Mouse (Mus musculus): ENCODE results near the gene Rrp1b. TPM values are rescaled to one million over a fixed set of nuclear protein-coding genes. Genes with fewer than 3 reads are reported as not detected.
"Not testable (repeated sequence)": the region's sequence is repeated elsewhere in the genome, so short reads cannot be mapped to it uniquely, and the experiment has no call there.

Gene Rrp1b
- polyA plus RNA-seq, 1 experiment = 17.3 TPM

DNA sequence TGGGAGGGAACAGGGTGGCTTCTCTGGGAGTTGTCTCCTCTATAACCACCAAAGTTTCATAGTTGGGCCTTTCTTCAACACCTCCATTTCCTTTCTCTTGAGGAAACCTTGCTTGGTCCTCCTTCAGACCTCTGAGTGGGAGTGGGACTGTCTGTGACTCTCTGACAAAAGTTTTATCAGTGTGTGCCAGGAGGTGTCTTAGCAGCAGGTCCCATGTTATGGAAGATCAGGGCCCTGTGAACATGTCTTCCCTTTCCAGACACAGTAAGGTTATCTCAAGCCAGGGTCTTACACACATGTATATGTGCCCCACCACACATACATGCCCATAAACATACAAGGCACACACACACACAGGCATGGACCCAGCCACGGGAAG lies 56.3 kb downstream of the Rrp1b start:
- no peak overlapping the region for H3K27ac ChIP-seq (ENCODE audit: insufficient read depth, low read length)

GRCm38 (mm10) chr17:32092895-32093294 lies 57.0 kb downstream of the Rrp1b start:
- 81% methylated on average over 5 of the region's 5 CpGs for WGBS
- H3K4me3 ChIP-seq (replicated peaks; ENCODE audit: insufficient read depth, low read depth, low read length) = no peak overlapping the region
- no peak for TF ChIP-seq POLR2A (IDR thresholded peaks at IDR 0.05; ENCODE audit: borderline replicate concordance, insufficient read depth, low read length)
- no peak; the same call in 1 of the 2 replicates for TF ChIP-seq CTCF (IDR thresholded peaks at IDR 0.05; ENCODE audit: borderline replicate concordance, insufficient read depth, low read depth, low read length)

More for the DNA sequence above, 56.3 kb downstream of the Rrp1b start:
- Histone ChIP-seq H3K4me3 (replicated peaks; ENCODE audit: insufficient read depth, low read depth, low read length) (no peak overlapping the region), H3K4me1 (ENCODE audit: control insufficient read depth, insufficient read depth, low read length) (no peaks in the 10 kb centered on the region), H3K27me3 (ENCODE audit: control insufficient read depth, insufficient read depth, low read length) (no peaks in the 10 kb centered on the region)
- no peak for TF ChIP-seq CTCF (IDR thresholded peaks at IDR 0.05; ENCODE audit: borderline replicate concordance, insufficient read depth, low read depth, low read length)
- 91% methylated on average over 1 of the region's 1 CpGs for WGBS
- DNase-seq = no peak

GRCm38 (mm10) chr17:32097676-32098075 lies 61.8 kb downstream of the Rrp1b start:
- Histone ChIP-seq H3K4me1 (ENCODE audit: control insufficient read depth, insufficient read depth, low read length) (peaks cover 6% of the 10 kb centered on the region; the same call in 1 of the 2 replicates), H3K4me3 (replicated peaks; ENCODE audit: insufficient read depth, low read depth, low read length) (no peak overlapping the region), H3K27ac (ENCODE audit: insufficient read depth, low read length) (no peak overlapping the region), H3K27me3 (ENCODE audit: control insufficient read depth, insufficient read depth, low read length) (no peaks in the 10 kb centered on the region; the same call in 1 of the 2 replicates)
- 75% methylated on average over 1 of the region's 1 CpGs for WGBS
- no peak for TF ChIP-seq POLR2A (IDR thresholded peaks at IDR 0.05; ENCODE audit: borderline replicate concordance, insufficient read depth, low read length)
- no peak for TF ChIP-seq CTCF (IDR thresholded peaks at IDR 0.05; ENCODE audit: borderline replicate concordance, insufficient read depth, low read depth, low read length)
- DNase-seq = no peak

More at GRCm38 (mm10) chr17:32092895-32093294, 57.0 kb downstream of the Rrp1b start:
- DNase-seq = no peak
- Histone ChIP-seq H3K27ac (ENCODE audit: insufficient read depth, low read length) (no peak overlapping the region), H3K27me3 (ENCODE audit: control insufficient read depth, insufficient read depth, low read length) (no peaks in the 10 kb centered on the region; the same call in 1 of the 2 replicates), H3K4me1 (ENCODE audit: control insufficient read depth, insufficient read depth, low read length) (no peaks in the 10 kb centered on the region)

DNA sequence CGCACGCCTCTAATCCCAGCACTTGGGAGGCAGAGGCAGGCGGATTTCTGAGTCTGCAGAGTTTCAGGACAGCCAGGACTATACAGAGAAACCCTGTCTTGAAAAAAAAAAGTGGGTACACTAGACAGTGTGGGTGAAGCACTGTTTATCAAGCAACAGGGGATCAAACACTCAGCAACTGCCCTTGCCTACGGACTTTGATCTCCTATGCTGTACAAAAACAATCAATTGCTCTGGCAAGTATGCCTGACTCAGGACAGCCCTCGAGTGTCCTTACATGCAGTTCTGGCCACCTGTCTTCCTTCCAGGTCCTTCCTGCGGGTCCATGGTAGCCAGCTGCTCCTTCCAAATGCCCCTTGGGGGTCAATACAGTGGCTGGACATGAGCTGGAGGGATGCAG lies 63.0 kb downstream of the Rrp1b start:
- not testable (repeated sequence) for H3K27me3 ChIP-seq (ENCODE audit: control insufficient read depth, insufficient read depth, low read length); H3K4me1 ChIP-seq (ENCODE audit: control insufficient read depth, insufficient read depth, low read length); DNase-seq; H3K27ac ChIP-seq (ENCODE audit: insufficient read depth, low read length); H3K4me3 ChIP-seq (replicated peaks; ENCODE audit: insufficient read depth, low read depth, low read length)
- WGBS = 85% methylated on average over 6 of the region's 6 CpGs

- no peak overlapping the region for H3K4me3 ChIP-seq (replicated peaks; ENCODE audit: insufficient read depth, low read depth, low read length)
- DNase-seq = no peak
- H3K27ac ChIP-seq (ENCODE audit: insufficient read depth, low read length) = no peak overlapping the region
- no peaks in the 10 kb centered on the region; the same call in 1 of the 2 replicates for H3K27me3 ChIP-seq (ENCODE audit: control insufficient read depth, insufficient read depth, low read length)
- H3K4me1 ChIP-seq (ENCODE audit: control insufficient read depth, insufficient read depth, low read length) = peaks cover 6% of the 10 kb centered on the region; the same call in 1 of the 2 replicates
- WGBS = 45% methylated on average over 8 of the region's 8 CpGs
- no peak for TF ChIP-seq CTCF (IDR thresholded peaks at IDR 0.05; ENCODE audit: borderline replicate concordance, insufficient read depth, low read depth, low read length)
- no peak for TF ChIP-seq POLR2A (IDR thresholded peaks at IDR 0.05; ENCODE audit: borderline replicate concordance, insufficient read depth, low read length)
Observed at GRCm38 (mm10) chr17:32099574-32099942, 63.7 kb downstream of the Rrp1b start.

GRCm38 (mm10) chr17:32099943-32100586 lies 64.2 kb downstream of the Rrp1b start:
- Histone ChIP-seq H3K27me3 (ENCODE audit: control insufficient read depth, insufficient read depth, low read length) (no peaks in the 10 kb centered on the region; the same call in 1 of the 2 replicates), H3K4me3 (replicated peaks; ENCODE audit: insufficient read depth, low read depth, low read length) (peak overlapping the region; percentile 37), H3K4me1 (ENCODE audit: control insufficient read depth, insufficient read depth, low read length) (peaks cover 6% of the 10 kb centered on the region; the same call in 1 of the 2 replicates), H3K27ac (ENCODE audit: insufficient read depth, low read length) (no peak overlapping the region)
- no peak for TF ChIP-seq CTCF (IDR thresholded peaks at IDR 0.05; ENCODE audit: borderline replicate concordance, insufficient read depth, low read depth, low read length)
- TF ChIP-seq POLR2A (IDR thresholded peaks at IDR 0.05; ENCODE audit: borderline replicate concordance, insufficient read depth, low read length) = no peak
- 8% methylated on average over 44 of the region's 44 CpGs for WGBS
- peak; percentile 54 to 59 for DNase-seq

- Histone ChIP-seq H3K27ac (ENCODE audit: insufficient read depth, low read length) (no peak overlapping the region), H3K4me1 (ENCODE audit: control insufficient read depth, insufficient read depth, low read length) (peaks cover 6% of the 10 kb centered on the region; the same call in 1 of the 2 replicates), H3K27me3 (ENCODE audit: control insufficient read depth, insufficient read depth, low read length) (no peaks in the 10 kb centered on the region; the same call in 1 of the 2 replicates), H3K4me3 (replicated peaks; ENCODE audit: insufficient read depth, low read depth, low read length) (no peak overlapping the region)
- no peak for DNase-seq
- no peak for TF ChIP-seq POLR2A (IDR thresholded peaks at IDR 0.05; ENCODE audit: borderline replicate concordance, insufficient read depth, low read length)
- TF ChIP-seq CTCF (IDR thresholded peaks at IDR 0.05; ENCODE audit: borderline replicate concordance, insufficient read depth, low read depth, low read length) = no peak
- WGBS = 25% methylated on average over 4 of the region's 4 CpGs
Observed at GRCm38 (mm10) chr17:32103054-32103453, 67.2 kb downstream of the Rrp1b start.

GRCm38 (mm10) chr17:32106358-32106757 lies 70.5 kb downstream of the Rrp1b start:
- TF ChIP-seq POLR2A (IDR thresholded peaks at IDR 0.05; ENCODE audit: borderline replicate concordance, insufficient read depth, low read length) (no peak), CTCF (IDR thresholded peaks at IDR 0.05; ENCODE audit: borderline replicate concordance, insufficient read depth, low read depth, low read length) (no peak)
- Histone ChIP-seq H3K4me3 (replicated peaks; ENCODE audit: insufficient read depth, low read depth, low read length) (no peak overlapping the region), H3K27ac (ENCODE audit: insufficient read depth, low read length) (no peak overlapping the region), H3K27me3 (ENCODE audit: control insufficient read depth, insufficient read depth, low read length) (no peaks in the 10 kb centered on the region), H3K4me1 (ENCODE audit: control insufficient read depth, insufficient read depth, low read length) (no peaks in the 10 kb centered on the region)
- no peak for DNase-seq
- 78% methylated on average over 2 of the region's 2 CpGs for WGBS

All from cerebellum, adult 2 months (tissue).